Mouse (Mus musculus) liver, adult 10 weeks (tissue): ENCODE data around the gene Mcpt4. TPM values are rescaled to one million over a fixed set of nuclear protein-coding genes. Genes with fewer than 3 reads are reported as not detected.

ENCODE experiments used
- polyA plus RNA-seq: library from polyadenylated mRNA; stranded (reverse); fragments of 350-450 nt; fragmentation: Illumina TruSeq; extraction: RNeasy Lipid Tissue Mini Kit (QIAGEN cat#74804); gene quantifications from one replicate; pipeline ENCODE4 v1.2.3, GENCODE M21; 2014; ENCODE audit warnings: low read depth, low replicate concordance

Mcpt4 gene
- not detected for polyA plus RNA-seq

GRCm38 (mm10) chr14:56062213-56062612, at the start of gene Mcpt4:
TSS of gene Mcpt4 (minus strand) at chr14:56062313.

GRCm38 (mm10) chr14:56102386-56102785, 40.3 kb upstream of the Mcpt4 start, which contains the start of gene Ctsg:
TSS of gene Ctsg (minus strand) at chr14:56102574.

GRCm38 (mm10) chr14:56085167-56085566, 23.1 kb upstream of the Mcpt4 start, which contains the start of gene Mcpt8:
TSS of gene Mcpt8 (minus strand) at chr14:56085273.

DNA sequence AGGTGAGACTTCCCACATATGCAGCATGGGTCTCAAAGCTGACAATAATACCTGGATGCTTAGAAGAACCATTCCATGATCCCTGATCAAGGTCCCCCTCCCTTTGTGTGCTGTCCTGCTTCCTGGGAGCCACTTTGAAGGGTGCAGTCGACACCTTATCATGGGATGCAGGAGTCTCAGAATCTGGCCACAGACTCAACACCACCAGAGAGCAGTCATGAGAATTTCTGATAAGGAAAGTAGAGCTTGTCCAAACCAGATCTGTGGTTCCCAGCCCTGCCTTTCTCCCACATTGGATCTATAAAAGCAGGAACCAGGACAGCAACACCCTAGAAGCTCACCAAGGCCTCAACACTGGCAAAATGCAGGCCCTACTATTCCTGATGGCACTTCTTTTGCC, 20.3 kb downstream of the Mcpt4 start, which contains the start of gene Mcpt2:
Gene Mcpt2, plus strand, starts transcription at position 250 of the 400 bp plus-strand sequence.

GRCm38 (mm10) chr14:56030395-56030794, 31.7 kb downstream of the Mcpt4 start, which contains the start of gene Mcpt9:
TSS of gene Mcpt9 (minus strand) at chr14:56030495.

GRCm38 (mm10) chr14:56017671-56018070, 44.4 kb downstream of the Mcpt4 start, which contains the start of gene Mcpt1:
TSS of gene Mcpt1 (plus strand) at chr14:56017971.

Other genes with a start within 250 kb of the Mcpt4 start
- not detected for gene Nfatc4, start 239.2 kb downstream of the Mcpt4 start, polyA plus RNA-seq
- 0.05 TPM for gene Nynrin, start 208.3 kb downstream of the Mcpt4 start, polyA plus RNA-seq
- gene Cbln3, start 177.9 kb downstream of the Mcpt4 start, polyA plus RNA-seq = 0.19 TPM
- 16.9 TPM for gene Khnyn, start 177.4 kb downstream of the Mcpt4 start, polyA plus RNA-seq
- gene Sdr39u1, start 162.0 kb downstream of the Mcpt4 start, polyA plus RNA-seq = 6.6 TPM
- gene Cma1, start 117.6 kb downstream of the Mcpt4 start, polyA plus RNA-seq = not detected
- gene Cma2, start 111.3 kb downstream of the Mcpt4 start, polyA plus RNA-seq = not detected
- not detected for gene Mcpt1, start 44.3 kb downstream of the Mcpt4 start, polyA plus RNA-seq
- not detected for gene Mcpt9, start 31.8 kb downstream of the Mcpt4 start, polyA plus RNA-seq
- gene Mcpt2, start 20.3 kb downstream of the Mcpt4 start, polyA plus RNA-seq = not detected
- not detected for gene Mcpt8, start 23.0 kb upstream of the Mcpt4 start, polyA plus RNA-seq
- gene Ctsg, start 40.3 kb upstream of the Mcpt4 start, polyA plus RNA-seq = not detected
- gene Gzme, start 58.3 kb upstream of the Mcpt4 start, polyA plus RNA-seq = not detected
- not detected for gene Gzmd, start 70.3 kb upstream of the Mcpt4 start, polyA plus RNA-seq
- gene Gzmg, start 97.3 kb upstream of the Mcpt4 start, polyA plus RNA-seq = not detected
- gene Gzmn, start 112.3 kb upstream of the Mcpt4 start, polyA plus RNA-seq = not detected
- gene Gzmf, start 149.1 kb upstream of the Mcpt4 start, polyA plus RNA-seq = not detected
- gene Gzmc, start 172.3 kb upstream of the Mcpt4 start, polyA plus RNA-seq = not detected
- gene Gzmb, start 199.9 kb upstream of the Mcpt4 start, polyA plus RNA-seq = 1.1 TPM